In the genomic region with DNA sequence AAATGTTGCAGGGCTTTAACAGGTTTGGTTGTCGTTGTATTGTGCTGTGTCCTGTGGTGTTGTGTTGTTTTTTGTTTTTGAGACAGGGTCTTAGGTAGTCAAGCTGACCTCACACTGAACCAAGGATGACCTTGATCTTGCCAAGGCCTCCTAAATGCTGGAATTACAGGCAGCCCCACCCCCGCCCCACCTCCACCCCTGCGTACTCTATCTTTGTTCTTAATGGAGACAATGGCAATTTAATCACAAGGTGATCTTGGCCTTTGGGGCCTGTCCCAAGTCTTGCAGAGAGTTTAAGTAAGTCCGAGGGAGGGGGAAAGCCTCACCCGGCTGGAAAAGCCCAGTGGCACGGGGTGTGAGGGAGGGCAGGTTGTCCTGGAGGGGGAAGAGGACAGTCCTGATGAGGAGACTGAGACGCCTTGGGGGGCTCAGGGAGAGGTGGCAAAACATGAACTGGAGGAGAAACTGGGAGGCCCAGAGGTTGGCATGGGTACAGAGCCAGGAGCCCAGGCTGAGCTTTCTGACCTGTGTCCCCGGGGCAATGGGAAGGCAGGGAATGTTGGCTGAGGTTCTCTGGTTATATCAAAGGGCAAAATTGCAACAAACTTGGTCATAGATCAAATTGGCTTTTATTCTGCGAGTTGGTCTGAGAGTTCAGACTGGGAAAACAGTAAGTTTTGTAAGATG, we compare ENCODE assay signal across 13 mouse cellular contexts. TPM values are rescaled to one million over a fixed set of nuclear protein-coding genes. Genes with fewer than 3 reads are reported as not detected.
A peak's percentile ranks its signal among the peaks of the same experiment; 100 is the strongest.
DNase-seq lines count a peak whose midpoint lies in the region; ATAC-seq lines count a peak whose summit lies in the region.
"Had no signal": no experiment of that assay in that cellular context is flagged by ENCODE, and none has a peak within 500 bp of the region (broad histone marks: within the 10 kb centered on the region; RNA-seq: fewer than 3 reads in every experiment).

No protein-coding gene starts in this region.

- WGBS in kidney, embryonic 14.5 days = 62% methylated on average over 9 of the region's 9 CpGs

- H3K4me2 ChIP-seq in kidney, embryonic 14.5 days (replicated peaks; ENCODE audit: low read depth, low read length) = no peak overlapping the region
- H3K4me2 ChIP-seq: liver, embryonic 15.5 days had no signal

- DNase-seq in kidney, adult 11 months = peak; percentile 92
- peak; percentile 98 for DNase-seq in R1 (ENCODE audit: low read depth, low spot score)
- DNase-seq in fibroblast of lung, adult 2 months (ENCODE audit: low read depth) = peak; percentile 82
- DNase-seq in ovary, postnatal 10 days (ENCODE audit: low spot score) = peak; percentile 2
- DNase-seq in heart, adult 8-10 months (ENCODE audit: low spot score) = no peak
- no peak for DNase-seq in embryo, embryonic 9.5 days (ENCODE audit: extremely low spot score)
- DNase-seq: cerebellum, postnatal 14 days; heart, postnatal 14 days; thymus, postnatal 25 days had no signal

- no peak overlapping the region for H3K4me3 ChIP-seq in kidney, embryonic 14.5 days (ENCODE audit: low read length)
- H3K4me3 ChIP-seq: liver, embryonic 15.5 days had no signal

- no peaks in the 10 kb centered on the region for H3K4me1 ChIP-seq in kidney, embryonic 14.5 days (ENCODE audit: control insufficient read depth, insufficient read depth, low read length)

- H3K27ac ChIP-seq in kidney, embryonic 14.5 days (ENCODE audit: low read depth, low read length) = no peak overlapping the region
- H3K27ac ChIP-seq: liver, embryonic 15.5 days had no signal

- H3K27me3 ChIP-seq in kidney, embryonic 14.5 days (ENCODE audit: control insufficient read depth, insufficient read depth, low read length) = no peaks in the 10 kb centered on the region
- H3K27me3 ChIP-seq: liver, embryonic 15.5 days; Patski had no signal

- no peak overlapping the region for H3K9ac ChIP-seq in kidney, embryonic 14.5 days (ENCODE audit: low read depth, low read length)
- H3K9ac ChIP-seq: liver, embryonic 15.5 days had no signal

- no peak for ATAC-seq in kidney, embryonic 14.5 days (ENCODE audit: low FRiP score, low TSS enrichment)
- ATAC-seq in megakaryocyte-erythroid progenitor cell, adult 5-6 weeks (replicated peaks; ENCODE audit: low FRiP score, low TSS enrichment, poor library complexity, severe bottlenecking) = no peak
- ATAC-seq: Patski had no signal

- no peaks in the 10 kb centered on the region for H3K36me3 ChIP-seq in kidney, embryonic 14.5 days (ENCODE audit: control insufficient read depth, insufficient read depth, low read length)
- H3K36me3 ChIP-seq: liver, embryonic 15.5 days had no signal

- H3K9me3 ChIP-seq in kidney, embryonic 14.5 days (ENCODE audit: control insufficient read depth, low read length) = no peaks in the 10 kb centered on the region
- H3K9me3 ChIP-seq: liver, embryonic 15.5 days had no signal

RNA-seq across cellular contexts. Expression of a gene that starts 22.9 kb away (rescaled TPM):
- 83.2 and 117 TPM in 2 replicates for polyA plus RNA-seq in kidney, embryonic 14.5 days (2014; fragmentation: Nextera tagmentation; extraction: Ambion mirVana)
- total RNA-seq in megakaryocyte-erythroid progenitor cell, adult 5-6 weeks (2014; fragmentation: Nextera tagmentation) = 60.3 and 62.4 TPM in 2 replicates
- total RNA-seq in megakaryocyte-erythroid progenitor cell, adult 5-6 weeks (2017) = 35.9 and 41.2 TPM in 2 replicates
- total RNA-seq in heart, adult 8-10 months (2022) = 10 to 100 TPM; 53.7 to 65.4 (median 60.3) TPM

Comparison
In these comparisons a context has a peak if more than half of its experiments do, and no peak if none do; other contexts are left out.
1. DNase-seq: peak in kidney, adult 11 months (single experiment), R1 (single experiment), fibroblast of lung, adult 2 months (single experiment) and ovary, postnatal 10 days (single experiment); none in heart, adult 8-10 months (single experiment) and embryo, embryonic 9.5 days (single experiment).